Mouse (Mus musculus) intestine, embryonic 16.5 days (tissue): ENCODE measurements around the gene Vamp1. TPM values are rescaled to one million over a fixed set of nuclear protein-coding genes. Genes with fewer than 3 reads are reported as not detected.

Source experiments
- ATAC-seq: fragments of 200-750 bp; cut with Nextera tagmentation; 2 replicates; pipeline ENCODE4 v1.8.0; 2017; ENCODE audit warnings: moderate TSS enrichment, moderate library complexity
- H3K27ac ChIP-seq: fragments of 300-500 bp; sonication (generic); 2 replicates; pipeline ENCODE4 v1.5.1; 2014; ENCODE audit warnings: mild to moderate bottlenecking, low read length
- H3K27me3 ChIP-seq: fragments of 300-500 bp; sonication (generic); replicated peaks from 2 replicates; pipeline ENCODE4 v1.6.1; 2014; ENCODE audit warnings: low read length, control low read depth, mixed read lengths; ENCODE audit not compliant: control insufficient read depth, insufficient read depth
- H3K36me3 ChIP-seq: fragments of 300-500 bp; sonication (generic); 2 replicates; pipeline ENCODE4 v1.6.1; 2014; ENCODE audit warnings: low read length, control low read depth; ENCODE audit not compliant: control insufficient read depth, insufficient read depth
- H3K4me1 ChIP-seq: fragments of 300-500 bp; sonication (generic); 2 replicates; pipeline ENCODE4 v1.6.1; 2014; ENCODE audit warnings: low read length, control low read depth, mixed read lengths; ENCODE audit not compliant: control insufficient read depth, insufficient read depth
- H3K4me2 ChIP-seq: fragments of 300-500 bp; sonication (generic); 2 replicates; pipeline ENCODE4 v1.6.1; 2014; ENCODE audit warnings: low read depth, low read length, control low read depth
- H3K4me3 ChIP-seq: fragments of 300-500 bp; sonication (generic); 2 replicates; pipeline ENCODE4 v1.5.1; 2014; ENCODE audit warnings: mild to moderate bottlenecking, low read length
- H3K9ac ChIP-seq: fragments of 300-500 bp; sonication (generic); 2 replicates; pipeline ENCODE4 v1.6.1; 2014; ENCODE audit warnings: low read depth, low read length
- H3K9me3 ChIP-seq: fragments of 300-500 bp; sonication (generic); 2 replicates; pipeline ENCODE4 v1.6.1; 2016; ENCODE audit warnings: low read length, control low read depth; ENCODE audit not compliant: control insufficient read depth
- WGBS: fragments of 180-500 bp; shearing (Covaris S2); extraction: QIAGEN DNeasy Blood & Tissue Kit; methylation state at CpG from one replicate; pipeline ENCODE4 v1.1.7; 2014; 5-methylcytosine and 5-hydroxymethylcytosine counted together
- polyA plus RNA-seq: library from polyadenylated mRNA; unstranded; fragments of >200 nt; fragmentation: Nextera tagmentation; extraction: Ambion mirVana; gene quantifications from 2 replicates; pipeline ENCODE4 v1.2.1, GENCODE M21; 2015

Gene Vamp1
- polyA plus RNA-seq, 1 experiment from 2014 or later = 5.9 TPM

- ATAC-seq = no peak
Measured at GRCm38 (mm10) chr6:125222146-125222545, 6.8 kb downstream of the Vamp1 start.

DNA sequence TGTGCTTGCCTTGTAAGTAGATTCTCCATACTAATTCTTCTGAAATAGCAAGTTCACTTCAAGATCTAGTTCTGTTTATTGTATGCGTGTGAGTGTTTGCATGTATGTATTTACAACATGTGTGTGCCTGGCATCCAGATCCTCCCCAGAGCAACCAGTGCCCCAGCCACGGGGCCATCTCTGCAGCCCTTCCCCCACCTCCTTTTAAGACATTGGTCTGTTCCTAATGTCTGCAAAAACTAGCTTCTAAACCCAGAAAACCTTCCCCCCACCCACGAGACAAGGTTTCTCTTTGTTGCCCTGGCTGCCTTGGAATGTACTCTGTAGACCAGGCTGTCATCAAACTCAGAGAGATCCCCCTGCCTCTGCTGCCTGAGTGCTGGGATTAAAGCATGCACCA, 7.2 kb downstream of the Vamp1 start:
- Histone ChIP-seq H3K27ac (no peak overlapping the region), H3K4me2 (no peak overlapping the region), H3K36me3 (no peaks in the 10 kb centered on the region), H3K27me3 (no peaks in the 10 kb centered on the region), H3K4me1 (no peaks in the 10 kb centered on the region), H3K9ac (no peak overlapping the region), H3K9me3 (no peaks in the 10 kb centered on the region), H3K4me3 (no peak overlapping the region)
- ATAC-seq = no peak
- 76% methylated on average over 3 of the region's 3 CpGs for WGBS

More at GRCm38 (mm10) chr6:125222146-125222545, 6.8 kb downstream of the Vamp1 start:
- H3K4me1 ChIP-seq = no peaks in the 10 kb centered on the region
- H3K9ac ChIP-seq = no peak overlapping the region
- no peaks in the 10 kb centered on the region for H3K36me3 ChIP-seq
- no peaks in the 10 kb centered on the region for H3K9me3 ChIP-seq
- no peak overlapping the region for H3K27ac ChIP-seq
- no peak overlapping the region for H3K4me3 ChIP-seq
- WGBS = 71% methylated on average over 2 of the region's 2 CpGs
- no peak overlapping the region for H3K4me2 ChIP-seq
- no peaks in the 10 kb centered on the region for H3K27me3 ChIP-seq

DNA sequence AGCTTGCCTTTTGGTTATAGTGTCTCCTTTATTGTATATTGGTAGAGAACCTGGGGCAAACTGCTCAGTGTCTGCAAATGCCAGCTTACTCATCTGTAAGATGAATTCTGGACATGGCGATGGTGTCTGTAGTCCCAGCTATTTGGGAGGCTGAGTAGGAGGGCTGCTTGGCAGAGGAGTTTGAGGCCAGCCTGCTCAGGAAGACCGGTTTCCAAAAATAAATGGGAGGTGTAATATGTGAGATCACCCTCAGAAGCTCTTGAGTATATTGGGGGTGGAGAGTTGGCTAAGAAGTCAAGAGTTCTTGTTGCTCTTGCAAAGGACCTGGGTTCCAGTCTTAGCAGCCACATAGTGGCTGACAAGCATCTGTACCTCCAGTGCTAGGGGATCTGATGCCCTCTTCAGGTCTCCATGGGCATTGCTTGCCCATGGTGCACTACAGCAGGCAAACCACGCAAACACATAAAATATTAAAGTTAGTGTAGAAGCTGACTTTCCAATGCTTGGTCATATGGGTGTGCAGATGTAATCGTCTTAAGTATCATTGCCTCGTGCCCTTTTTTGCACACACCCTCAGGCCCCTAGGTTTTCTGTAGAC, 10.3 kb downstream of the Vamp1 start:
- ATAC-seq = no peak
- WGBS = 85% methylated on average over 5 of the region's 5 CpGs
- no peaks in the 10 kb centered on the region for H3K36me3 ChIP-seq
- H3K9me3 ChIP-seq = no peaks in the 10 kb centered on the region
- no peaks in the 10 kb centered on the region for H3K27me3 ChIP-seq
- H3K4me3 ChIP-seq = no peak overlapping the region
- no peak overlapping the region for H3K27ac ChIP-seq
- no peak overlapping the region for H3K9ac ChIP-seq
- no peak overlapping the region for H3K4me2 ChIP-seq
- no peaks in the 10 kb centered on the region for H3K4me1 ChIP-seq

GRCm38 (mm10) chr6:125230571-125230970, 15.2 kb downstream of the Vamp1 start:
- 60% methylated on average over 9 of the region's 9 CpGs for WGBS
- peak overlapping the region; percentile 26; the same call in 1 of the 2 replicates for H3K9ac ChIP-seq
- peak overlapping the region; percentile 83; the same call in 1 of the 2 replicates for H3K4me2 ChIP-seq
- no peak for ATAC-seq
- no peaks in the 10 kb centered on the region for H3K9me3 ChIP-seq
- no peak overlapping the region for H3K4me3 ChIP-seq
- H3K27ac ChIP-seq = no peak overlapping the region; the same call in 1 of the 2 replicates
- H3K4me1 ChIP-seq = peaks cover 8% of the 10 kb centered on the region
- H3K36me3 ChIP-seq = no peaks in the 10 kb centered on the region
- no peaks in the 10 kb centered on the region for H3K27me3 ChIP-seq

DNA sequence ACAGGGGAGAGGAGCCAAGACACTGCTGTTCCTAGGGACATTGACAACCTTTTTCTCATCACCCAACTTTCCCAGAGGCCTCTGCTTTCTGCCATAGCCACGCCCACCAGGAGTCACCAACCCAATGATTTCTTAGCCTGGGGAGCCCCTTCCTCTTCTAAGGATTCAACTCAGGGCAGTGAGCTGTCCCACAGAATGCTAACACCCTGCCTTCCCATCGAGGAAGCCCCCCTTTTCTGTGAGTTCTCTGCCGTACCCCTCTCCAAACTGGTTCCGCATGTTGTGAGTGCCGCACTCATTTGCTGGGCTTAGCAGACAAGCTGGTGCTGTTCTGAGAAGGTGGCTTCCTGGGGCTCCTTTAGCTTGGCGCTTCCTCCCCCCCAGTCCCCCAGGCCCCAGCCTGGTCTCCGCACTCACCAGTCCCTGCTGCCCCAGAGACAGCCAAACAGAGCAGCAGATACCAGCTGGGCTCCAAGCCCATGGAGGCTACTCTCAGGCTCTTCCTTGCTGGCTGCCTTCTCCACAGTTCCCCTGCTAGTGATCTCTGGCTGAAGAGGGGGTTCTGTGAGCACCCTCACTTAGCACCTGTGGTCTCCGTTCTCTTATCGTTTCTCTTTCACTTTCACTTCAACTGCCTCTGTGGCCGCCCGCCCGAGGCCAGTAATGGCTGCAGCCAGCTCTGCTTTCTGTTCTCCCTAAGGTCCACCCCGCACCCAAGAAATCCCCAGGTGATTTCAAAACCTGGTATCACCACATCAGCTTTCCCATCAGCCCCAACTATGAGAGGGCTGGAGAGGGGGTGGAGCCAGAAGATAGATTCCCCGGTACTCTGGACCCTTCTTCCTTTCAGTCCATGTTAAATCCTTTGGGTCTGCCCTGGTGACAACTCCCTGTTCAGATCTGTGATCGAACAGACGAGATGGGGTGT, 16.0 kb downstream of the Vamp1 start, which contains the start of gene Tapbpl:
TSS of gene Tapbpl (minus strand) at position 744 of the 928 bp plus-strand sequence.
- WGBS = 2% methylated on average over 16 of the region's 16 CpGs
- no peaks in the 10 kb centered on the region for H3K36me3 ChIP-seq
- ATAC-seq = peak; percentile 76

DNA sequence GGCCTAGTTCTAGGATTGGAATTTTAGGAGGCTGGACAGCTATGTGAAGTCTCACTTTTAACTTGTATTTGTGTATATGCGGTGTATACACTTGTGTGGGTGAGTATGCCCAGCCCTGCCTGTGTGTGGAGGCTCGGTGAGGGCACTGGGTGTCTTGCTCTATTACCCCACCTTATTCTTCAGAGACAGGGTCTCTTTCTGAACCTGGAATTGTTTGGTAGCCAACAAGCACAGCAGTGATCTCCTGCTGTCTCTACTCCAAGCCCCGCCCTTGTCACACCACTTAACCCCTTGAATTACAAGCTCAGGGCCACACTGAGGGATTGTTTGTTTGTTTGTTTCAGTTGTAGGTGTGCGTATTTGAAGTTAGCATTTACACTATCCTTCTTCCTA, 16.7 kb downstream of the Vamp1 start:
- Histone ChIP-seq H3K4me1 (peaks cover 8% of the 10 kb centered on the region), H3K27ac (peak overlapping the region; percentile 92), H3K4me3 (peak overlapping the region; percentile 61), H3K9ac (peak overlapping the region; percentile 86), H3K27me3 (no peaks in the 10 kb centered on the region), H3K9me3 (no peaks in the 10 kb centered on the region), H3K36me3 (no peaks in the 10 kb centered on the region), H3K4me2 (peak overlapping the region; percentile 83)
- ATAC-seq = peak; percentile 31
- 46% methylated on average over 4 of the region's 4 CpGs for WGBS

More for the DNA sequence above, 16.0 kb downstream of the Vamp1 start, which contains the start of gene Tapbpl:
- H3K9me3 ChIP-seq = no peaks in the 10 kb centered on the region
- peak within 1 kb of the TSS; percentile 61 for H3K4me3 ChIP-seq
- peak within 1 kb of the TSS; percentile 83 for H3K4me2 ChIP-seq
- peak within 1 kb of the TSS; percentile 86 for H3K9ac ChIP-seq
- H3K27ac ChIP-seq = peak within 1 kb of the TSS; percentile 92
- H3K4me1 ChIP-seq = peaks cover 8% of the 10 kb centered on the region
- no peaks in the 10 kb centered on the region for H3K27me3 ChIP-seq

- H3K27ac ChIP-seq = no peak overlapping the region
- no peaks in the 10 kb centered on the region for H3K27me3 ChIP-seq
- peaks cover 8% of the 10 kb centered on the region for H3K4me1 ChIP-seq
- no peak overlapping the region for H3K4me3 ChIP-seq
- ATAC-seq = no peak
- H3K9ac ChIP-seq = no peak overlapping the region
- 70% methylated on average over 6 of the region's 6 CpGs for WGBS
- H3K36me3 ChIP-seq = no peaks in the 10 kb centered on the region
- H3K4me2 ChIP-seq = no peak overlapping the region
- H3K9me3 ChIP-seq = no peaks in the 10 kb centered on the region
Measured at GRCm38 (mm10) chr6:125232516-125232915, 17.2 kb downstream of the Vamp1 start.

DNA sequence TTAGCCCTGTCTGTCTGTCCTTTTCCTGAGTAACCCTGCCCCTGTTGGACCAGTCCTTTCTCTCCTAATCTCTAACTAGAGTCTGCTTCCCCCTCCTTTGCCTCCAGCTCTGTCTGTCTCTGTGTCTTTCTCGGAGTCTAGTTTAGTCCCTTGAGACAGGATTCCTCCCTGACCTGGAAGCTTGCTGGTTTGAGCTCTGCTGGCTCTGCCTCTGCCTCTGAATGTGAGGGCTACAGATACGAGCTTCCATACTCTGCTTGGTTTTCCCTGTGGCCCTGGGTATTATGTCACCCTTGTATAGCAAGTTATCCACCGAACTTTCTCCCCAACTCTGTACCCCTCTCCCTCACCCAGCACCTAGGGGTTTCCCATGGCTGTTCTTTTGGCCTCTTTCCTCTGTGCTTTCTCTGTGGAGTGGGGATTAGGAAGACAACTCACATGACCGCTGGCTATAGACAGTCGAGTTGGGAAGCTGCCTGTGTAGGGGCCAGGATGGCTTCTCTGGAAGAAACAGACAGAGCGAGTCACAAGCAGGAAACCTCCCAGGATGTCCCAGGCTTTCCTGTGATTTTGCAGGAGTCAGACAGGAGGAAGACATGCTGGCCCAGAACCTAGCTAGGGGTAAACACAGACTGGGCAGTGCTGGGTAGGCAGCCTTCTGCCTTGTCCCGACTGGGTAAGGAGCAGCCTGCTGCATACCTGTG, 18.6 kb downstream of the Vamp1 start:
- Histone ChIP-seq H3K9ac (no peak overlapping the region), H3K4me2 (no peak overlapping the region), H3K4me1 (peaks cover 8% of the 10 kb centered on the region), H3K36me3 (no peaks in the 10 kb centered on the region), H3K27me3 (no peaks in the 10 kb centered on the region), H3K27ac (no peak overlapping the region), H3K9me3 (no peaks in the 10 kb centered on the region), H3K4me3 (no peak overlapping the region)
- WGBS = 52% methylated on average over 7 of the region's 7 CpGs
- ATAC-seq = no peak

- Histone ChIP-seq H3K9me3 (no peaks in the 10 kb centered on the region), H3K36me3 (no peaks in the 10 kb centered on the region), H3K4me2 (no peak overlapping the region), H3K9ac (no peak overlapping the region), H3K4me3 (no peak overlapping the region), H3K27ac (no peak overlapping the region), H3K4me1 (peaks cover 8% of the 10 kb centered on the region), H3K27me3 (no peaks in the 10 kb centered on the region)
- WGBS = 61% methylated on average over 5 of the region's 5 CpGs
- no peak; the same call in 1 of the 2 replicates for ATAC-seq
Measured at GRCm38 (mm10) chr6:125234520-125234828, 19.1 kb downstream of the Vamp1 start.
